Mouse (Mus musculus) olfactory bulb, adult 2 months (tissue): ENCODE measurements at regions not wholly inside any gene's neighbourhood (a gene's known extent, or its start where the extent isn't known, plus 50 kb on each side); places are given as distances from the start of the nearest gene placed in this dataset.

Source experiments
- H3K27ac ChIP-seq: fragments of 200-500 bp; 2 replicates; pipeline ENCODE4 v1.5.1; 2012; ENCODE audit warnings: low read depth, low read length; ENCODE audit not compliant: insufficient read depth
- H3K4me1 ChIP-seq: fragments of 200-500 bp; 2 replicates; pipeline ENCODE4 v1.6.1; 2012; ENCODE audit warnings: low read length; ENCODE audit not compliant: control insufficient read depth, insufficient read depth
- H3K4me3 ChIP-seq: fragments of 200-500 bp; 2 replicates; pipeline ENCODE4 v1.5.1; 2012; ENCODE audit warnings: mild to moderate bottlenecking, low read depth, low read length, moderate library complexity; ENCODE audit not compliant: insufficient read depth
- CTCF ChIP-seq: fragments of 200-500 bp; IDR thresholded peaks from 2 replicates; pipeline ENCODE4 v1.5.1; 2012; ENCODE audit warnings: low read depth, mild to moderate bottlenecking, low read length, moderate library complexity; ENCODE audit not compliant: insufficient read depth
- POLR2A ChIP-seq: fragments of 200-500 bp; IDR thresholded peaks from 2 replicates; pipeline ENCODE4 v1.6.1; 2012; ENCODE audit warnings: mild to moderate bottlenecking, low read depth, low read length, moderate library complexity; ENCODE audit not compliant: insufficient read depth
- WGBS: fragments of 180-500 bp; shearing (Covaris S2); methylation state at CpG from one replicate; pipeline ENCODE4 v1.1.7; 2018; 5-methylcytosine and 5-hydroxymethylcytosine counted together

DNA sequence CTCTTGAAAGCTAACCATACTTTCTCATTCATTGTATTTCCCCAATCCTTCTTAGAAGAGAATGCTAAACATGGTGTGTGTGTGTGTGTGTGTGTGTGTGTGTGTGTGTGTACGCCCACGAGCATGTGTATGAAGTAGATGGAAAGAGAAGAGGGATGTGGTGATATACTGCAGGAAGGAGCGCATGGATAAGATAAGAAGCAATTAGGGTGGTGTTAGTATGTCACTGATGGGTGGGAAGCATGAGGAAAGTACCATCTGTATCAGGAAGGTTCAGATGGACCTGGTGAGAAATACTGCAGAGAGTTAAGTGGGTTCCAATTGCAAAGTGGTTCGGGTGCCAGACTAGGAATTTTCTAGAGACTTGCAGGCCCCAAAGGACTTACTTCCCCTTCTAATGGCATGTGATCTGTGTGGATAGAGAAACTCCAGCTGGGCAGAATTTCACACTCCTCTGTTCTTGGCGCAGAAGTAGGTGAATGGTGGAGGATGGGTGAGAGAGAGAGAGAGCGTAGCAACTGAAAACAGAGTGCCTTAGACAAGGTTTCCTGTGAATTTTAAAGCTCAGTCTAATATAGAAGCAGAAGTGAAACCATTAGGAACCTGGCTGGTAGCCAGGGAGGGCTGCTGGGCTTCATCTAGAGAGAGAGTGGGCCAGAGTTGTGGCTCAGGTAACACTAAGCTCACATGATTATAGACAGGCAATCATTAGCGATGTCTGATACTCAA, 257.5 kb downstream of the Insc start:
- no peak for TF ChIP-seq POLR2A
- no peak for TF ChIP-seq CTCF
- Histone ChIP-seq H3K27ac (no peak overlapping the region), H3K4me1 (no peaks in the 10 kb centered on the region), H3K4me3 (no peak overlapping the region)
- 80% methylated on average over 7 of the region's 7 CpGs for WGBS

GRCm38 (mm10) chr7:115014253-115014998, 270.9 kb downstream of the Insc start:
- WGBS: 89% methylated on average over 11 of the region's 11 CpGs
- no peak overlapping the region for H3K27ac ChIP-seq
- no peak for TF ChIP-seq CTCF
- TF ChIP-seq POLR2A: no peak
- no peak overlapping the region for H3K4me3 ChIP-seq
- H3K4me1 ChIP-seq: no peaks in the 10 kb centered on the region

DNA sequence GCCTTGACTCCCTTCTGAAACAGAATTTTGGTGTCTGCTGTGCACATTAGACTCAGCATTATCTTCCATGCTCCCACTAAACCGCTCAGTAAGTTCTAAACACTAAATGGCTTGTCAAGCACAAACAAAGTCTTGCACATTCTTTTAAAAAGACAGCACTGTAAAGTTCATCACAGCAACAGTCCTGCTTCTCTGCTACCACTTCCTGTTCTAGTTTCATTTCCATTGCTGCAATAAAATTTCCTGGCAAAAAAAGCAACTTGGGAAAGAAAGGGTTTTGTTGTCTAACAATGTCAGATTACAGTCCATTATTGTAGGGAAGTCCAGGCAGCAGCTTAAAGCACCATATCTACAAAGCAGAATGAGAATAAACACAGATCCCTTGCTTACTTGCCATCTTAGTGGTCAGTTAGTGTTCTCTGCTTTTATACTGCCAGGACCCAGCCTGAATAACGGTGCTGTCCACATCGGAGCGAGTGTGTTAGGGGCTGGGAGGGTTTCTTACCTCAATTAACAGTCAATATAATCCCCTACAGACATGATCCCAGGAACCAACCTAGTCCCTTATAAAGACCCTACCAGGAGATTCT, 276.0 kb downstream of the Insc start:
- Histone ChIP-seq H3K27ac (no peak overlapping the region), H3K4me1 (no peaks in the 10 kb centered on the region), H3K4me3 (no peak overlapping the region)
- 71% methylated on average over 4 of the region's 4 CpGs for WGBS
- no peak for TF ChIP-seq POLR2A
- no peak for TF ChIP-seq CTCF

- TF ChIP-seq CTCF: no peak
- no peak for TF ChIP-seq POLR2A
- Histone ChIP-seq H3K4me3 (no peak overlapping the region), H3K27ac (no peak overlapping the region), H3K4me1 (no peaks in the 10 kb centered on the region)
- 79% methylated on average over 3 of the region's 3 CpGs for WGBS
These were observed 276.5 kb downstream of the Insc start for GRCm38 (mm10) chr7:115020023-115020422.

- H3K27ac ChIP-seq: no peak overlapping the region
- WGBS: 58% methylated on average over 2 of the region's 2 CpGs
- no peak for TF ChIP-seq CTCF
- no peak overlapping the region for H3K4me3 ChIP-seq
- no peaks in the 10 kb centered on the region for H3K4me1 ChIP-seq
These were observed 282.3 kb downstream of the Insc start for GRCm38 (mm10) chr7:115025803-115026202.

DNA sequence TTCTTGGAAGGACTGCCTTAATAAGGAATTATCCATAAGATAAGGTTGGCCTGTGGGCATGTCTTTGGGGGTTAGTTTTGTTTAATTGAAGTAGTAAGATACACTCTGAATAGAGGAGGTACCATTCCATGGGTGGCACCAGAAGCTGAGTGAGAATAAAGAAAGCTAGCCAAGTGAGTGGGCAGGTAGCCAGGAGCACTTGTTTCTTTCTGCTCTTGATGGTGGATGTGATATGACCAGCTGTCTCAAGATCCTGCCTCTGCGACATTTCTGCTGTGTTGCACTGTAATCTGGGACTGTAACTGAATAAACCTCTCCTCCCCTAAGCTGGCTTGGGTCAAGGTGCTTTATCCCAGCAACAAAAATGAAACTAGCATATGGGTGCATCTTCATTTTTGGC, 284.2 kb downstream of the Insc start:
- no peak overlapping the region for H3K27ac ChIP-seq
- no peaks in the 10 kb centered on the region for H3K4me1 ChIP-seq
- no peak for TF ChIP-seq CTCF
- TF ChIP-seq POLR2A: no peak
- no peak overlapping the region for H3K4me3 ChIP-seq
- 82% methylated on average over 1 of the region's 1 CpGs for WGBS

DNA sequence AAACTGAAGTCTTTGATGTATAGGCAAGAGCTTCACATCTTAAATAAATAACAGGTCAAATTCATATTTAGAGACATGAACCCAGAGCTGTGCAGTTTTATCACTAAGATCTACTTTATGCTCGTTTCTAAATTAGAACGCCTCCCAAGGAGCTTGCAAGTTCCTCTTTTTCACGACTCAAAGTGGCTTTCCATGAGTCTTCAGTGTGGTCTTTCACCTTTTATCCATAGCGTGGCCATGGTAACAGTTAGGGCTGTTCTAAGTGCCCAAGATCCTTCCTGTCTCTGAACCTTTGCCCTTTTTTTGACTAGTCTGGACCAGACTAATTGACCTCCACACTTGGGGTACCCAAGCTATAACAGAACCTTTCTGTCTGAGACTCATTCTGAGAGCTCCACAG, 290.5 kb downstream of the Insc start:
- H3K4me3 ChIP-seq: no peak overlapping the region
- 78% methylated on average over 4 of the region's 4 CpGs for WGBS
- no peak for TF ChIP-seq CTCF
- TF ChIP-seq POLR2A: no peak
- H3K27ac ChIP-seq: no peak overlapping the region
- H3K4me1 ChIP-seq: no peaks in the 10 kb centered on the region

- Histone ChIP-seq H3K4me1 (no peaks in the 10 kb centered on the region), H3K27ac (no peak overlapping the region), H3K4me3 (no peak overlapping the region)
- TF ChIP-seq CTCF (no peak), POLR2A (no peak)
These were observed 312.0 kb downstream of the Insc start for GRCm38 (mm10) chr7:115055527-115055926.

GRCm38 (mm10) chr7:115056992-115057645, 313.6 kb downstream of the Insc start:
- no peaks in the 10 kb centered on the region for H3K4me1 ChIP-seq
- no peak overlapping the region for H3K4me3 ChIP-seq
- no peak overlapping the region for H3K27ac ChIP-seq
- TF ChIP-seq CTCF: no peak
- no peak for TF ChIP-seq POLR2A
- 53% methylated on average over 3 of the region's 3 CpGs for whole genome bisulfite sequencing
